Mouse (Mus musculus): ENCODE data around the gene Ankrd22.

DNA sequence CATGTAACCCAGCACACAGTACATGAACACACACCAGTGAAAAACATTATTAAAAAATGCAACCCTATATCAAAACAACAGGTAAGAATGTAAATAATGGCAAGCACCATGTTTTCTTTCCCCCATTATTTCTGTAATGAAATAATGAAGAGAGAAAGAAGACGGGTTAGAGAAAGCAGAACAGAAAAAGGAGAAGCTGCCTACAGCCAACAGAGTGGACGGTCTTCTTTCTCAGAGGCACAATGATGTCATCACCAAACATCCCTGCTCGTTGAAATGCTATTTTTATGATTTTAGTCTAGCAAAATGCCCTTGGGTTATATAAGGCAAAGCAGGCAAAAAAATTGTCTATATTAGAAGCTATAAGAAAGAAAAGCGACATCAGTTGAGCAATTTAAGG lies 17.4 kb downstream of the Ankrd22 start:
- TF ChIP-seq GATA1 (IDR thresholded peaks at IDR 0.05; ENCODE audit: borderline replicate concordance, low read length) (no peak), FLI1 (IDR thresholded peaks at IDR 0.05; ENCODE audit: low read length) (no peak)

Measured in megakaryocyte, embryonic 14.5 days (primary cell).